Mouse (Mus musculus) frontal cortex, postnatal 10 days (tissue): Measurements from ENCODE around the gene Gbe1.

Experiments used
- DNase-seq, 2 experiments: peaks; one replicate each; pipeline ENCODE4 v3.0.0; 2022; ENCODE audit warnings: low spot score in 2 of 2, mixed read lengths in 1 of 2

Gene Gbe1

GRCm38 (mm10) chr16:70353058-70353457, 39.3 kb downstream of the Gbe1 start:
- DNase-seq = no peak

DNA sequence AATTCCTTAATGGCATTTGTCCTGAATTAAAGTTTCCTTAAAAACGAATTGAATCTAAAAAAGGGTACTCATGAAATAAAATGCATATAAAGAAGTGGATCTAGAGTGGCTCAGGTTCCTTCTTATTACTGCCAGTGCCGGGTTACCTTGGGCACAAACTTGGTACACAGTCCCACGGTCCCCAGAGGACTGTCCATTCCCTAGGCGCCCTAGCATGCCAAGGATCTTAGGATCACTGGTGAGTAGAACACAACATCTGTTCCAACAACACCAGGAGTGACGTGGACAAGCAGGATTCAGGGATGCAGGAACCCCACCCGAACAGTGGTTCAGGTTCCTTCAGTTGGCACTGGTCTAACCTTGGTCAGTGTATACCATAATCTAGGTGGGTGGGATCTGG, 44.6 kb downstream of the Gbe1 start:
- no peak for DNase-seq

- no peak for DNase-seq
Measured at GRCm38 (mm10) chr16:70365229-70365628, 51.5 kb downstream of the Gbe1 start.

DNA sequence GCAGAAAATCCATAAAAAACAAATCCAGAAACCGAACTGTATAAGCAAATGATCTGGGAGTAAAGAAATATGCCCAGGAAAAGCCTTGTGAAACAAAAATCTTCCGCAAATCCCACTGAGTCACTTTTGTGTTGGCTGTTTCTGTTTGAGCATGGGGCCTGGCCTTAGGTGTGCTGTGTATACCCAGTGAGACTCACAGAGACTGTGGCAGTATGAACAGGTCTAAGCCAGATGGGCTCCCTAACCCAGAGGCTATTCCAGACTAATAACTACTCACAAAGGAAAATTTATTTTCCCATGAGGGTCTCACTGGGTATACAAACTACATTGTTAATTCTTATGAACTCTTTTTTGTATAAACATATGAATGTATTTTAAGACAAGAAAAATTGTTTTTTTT, 67.3 kb downstream of the Gbe1 start:
- DNase-seq = no peak

DNA sequence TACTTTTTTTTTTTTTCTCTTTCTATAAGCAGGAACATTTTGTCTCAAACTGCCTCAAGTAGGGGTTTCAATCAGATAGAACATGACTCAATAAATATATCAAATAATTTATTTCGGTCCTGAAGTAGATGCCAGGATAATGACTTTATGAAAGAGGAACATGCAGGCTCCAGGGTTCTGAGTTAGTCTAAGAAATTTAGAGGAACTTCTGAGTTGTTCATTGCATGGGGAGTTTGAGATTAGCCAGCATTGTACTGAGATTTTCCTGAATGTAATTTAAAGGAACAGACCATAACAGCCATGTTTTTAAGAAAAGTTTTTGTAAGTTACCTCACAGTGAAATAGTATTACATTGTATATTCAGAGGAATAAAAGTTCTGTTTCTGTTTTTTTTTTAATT, 71.7 kb downstream of the Gbe1 start:
- DNase-seq = no peak

DNA sequence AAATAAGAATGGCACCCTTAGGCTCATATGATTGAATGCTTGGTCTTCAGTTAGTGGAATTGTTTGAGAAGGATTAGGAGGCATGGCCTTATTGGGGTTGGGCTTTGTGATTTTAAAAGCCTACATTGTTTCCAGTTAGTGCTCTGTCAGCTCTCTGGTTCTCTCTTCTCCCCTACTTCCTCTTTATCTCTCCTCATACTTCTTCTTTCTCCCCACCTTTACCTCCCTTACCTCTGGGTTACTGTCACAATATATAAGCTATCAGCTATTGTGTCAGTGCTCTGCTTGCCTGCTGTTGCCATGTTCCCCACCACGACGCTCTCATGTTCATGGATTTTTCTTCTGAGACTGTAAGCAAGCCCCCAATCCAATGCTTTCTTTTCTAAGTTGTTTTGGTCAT, 73.6 kb downstream of the Gbe1 start:
- no peak for DNase-seq

- no peak for DNase-seq
Measured at GRCm38 (mm10) chr16:70395276-70395675, 81.5 kb downstream of the Gbe1 start.

DNA sequence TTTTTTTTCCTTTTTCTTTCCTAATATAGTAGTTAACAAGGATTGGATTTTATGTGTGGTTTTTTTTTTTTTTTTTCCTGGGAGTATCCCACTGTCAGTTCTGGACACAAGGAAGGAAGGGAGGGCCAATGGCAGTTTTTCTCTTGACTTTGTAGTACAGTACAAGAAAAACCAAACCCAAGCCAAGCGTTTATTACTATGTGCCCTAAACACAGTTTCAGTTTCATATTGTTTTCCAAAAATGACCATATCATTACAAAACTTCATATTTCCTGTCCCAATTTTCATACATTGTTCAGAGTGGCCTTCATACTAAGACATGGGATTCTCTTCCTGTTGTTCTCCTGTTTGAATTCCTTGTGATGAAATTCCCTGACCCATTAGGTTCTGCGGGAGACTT, 94.0 kb downstream of the Gbe1 start:
- DNase-seq = no peak

GRCm38 (mm10) chr16:70421077-70421476, 107.3 kb downstream of the Gbe1 start:
- no peak for DNase-seq

GRCm38 (mm10) chr16:70449520-70449919, 135.8 kb downstream of the Gbe1 start:
- no peak for DNase-seq

DNA sequence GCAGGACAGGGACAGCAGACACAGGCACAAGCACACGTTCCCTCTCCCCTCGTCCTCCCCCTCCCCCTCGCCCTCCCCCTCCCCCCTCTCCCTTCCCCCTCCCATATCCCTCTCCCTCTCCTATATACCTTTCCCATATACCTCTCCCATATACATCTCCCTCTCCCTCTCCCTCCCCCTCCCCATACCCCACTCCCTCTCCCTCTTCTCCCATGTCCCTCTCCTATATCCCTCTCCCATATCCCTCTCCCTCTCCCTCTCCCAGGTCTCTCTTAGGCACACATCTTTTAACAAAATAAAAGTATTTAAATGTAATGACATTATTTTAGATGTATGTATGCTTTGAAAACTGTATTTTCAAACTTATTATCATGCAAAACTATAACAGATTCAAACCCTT, 161.8 kb downstream of the Gbe1 start:
- DNase-seq = no peak

DNA sequence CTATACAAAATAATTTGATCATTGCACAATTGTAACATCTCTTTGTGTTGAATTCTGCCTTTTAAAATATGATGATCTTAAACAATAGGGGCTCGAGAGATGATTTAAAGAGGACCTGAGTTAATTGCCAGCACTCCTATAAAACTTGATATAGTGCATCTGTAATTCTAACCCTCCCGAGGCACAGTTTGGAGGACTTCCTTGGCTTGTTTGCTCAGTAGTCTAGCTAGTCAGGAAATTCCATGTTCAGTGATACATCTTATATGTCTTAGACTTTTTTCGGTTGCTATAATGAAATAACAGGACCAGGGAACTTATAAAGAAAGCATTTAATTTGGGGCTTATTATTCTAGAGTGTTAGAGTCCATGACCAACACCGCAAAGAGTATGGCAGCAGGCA, 162.4 kb downstream of the Gbe1 start:
- DNase-seq = no peak

GRCm38 (mm10) chr16:70480494-70480893, 166.7 kb downstream of the Gbe1 start:
- no peak for DNase-seq

DNA sequence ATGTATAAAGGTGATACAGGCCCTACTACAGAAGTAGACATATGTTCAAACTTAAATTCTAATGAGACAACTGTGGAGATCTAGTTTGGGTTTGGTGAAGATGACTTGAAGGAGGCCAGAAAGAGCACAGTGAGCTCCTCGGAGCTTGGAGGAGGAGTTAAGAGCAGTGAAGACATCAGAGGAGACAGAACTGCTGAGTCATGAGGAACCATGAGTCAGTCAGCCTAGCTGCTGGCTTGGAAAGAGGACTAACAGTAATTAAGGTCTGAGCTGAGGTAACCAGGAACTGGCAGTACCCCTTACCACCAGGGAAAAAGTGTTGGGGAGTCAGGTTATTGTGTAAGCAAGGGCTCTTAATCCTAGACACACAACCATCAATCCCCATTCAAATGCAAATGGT, 192.7 kb downstream of the Gbe1 start:
- no peak for DNase-seq

DNA sequence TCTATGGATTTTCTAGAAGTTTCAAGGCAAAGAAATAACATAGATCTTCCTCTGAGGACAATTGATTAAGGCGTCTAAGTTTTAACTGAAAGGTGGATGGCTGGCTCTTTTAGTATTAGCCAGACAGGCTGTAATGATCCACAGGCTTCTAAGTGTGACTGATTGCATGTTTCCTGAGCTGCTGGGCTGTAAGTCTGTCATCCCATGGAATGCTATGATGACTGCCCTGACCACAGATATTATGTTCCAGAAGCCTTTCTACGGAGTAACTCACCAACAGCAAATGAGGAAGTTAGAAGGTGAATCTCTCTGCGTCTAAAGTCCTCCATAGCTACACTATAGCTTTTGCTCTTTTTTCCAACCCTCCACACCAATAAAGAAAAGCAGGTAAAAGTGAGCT, 197.2 kb downstream of the Gbe1 start:
- DNase-seq = no peak

DNA sequence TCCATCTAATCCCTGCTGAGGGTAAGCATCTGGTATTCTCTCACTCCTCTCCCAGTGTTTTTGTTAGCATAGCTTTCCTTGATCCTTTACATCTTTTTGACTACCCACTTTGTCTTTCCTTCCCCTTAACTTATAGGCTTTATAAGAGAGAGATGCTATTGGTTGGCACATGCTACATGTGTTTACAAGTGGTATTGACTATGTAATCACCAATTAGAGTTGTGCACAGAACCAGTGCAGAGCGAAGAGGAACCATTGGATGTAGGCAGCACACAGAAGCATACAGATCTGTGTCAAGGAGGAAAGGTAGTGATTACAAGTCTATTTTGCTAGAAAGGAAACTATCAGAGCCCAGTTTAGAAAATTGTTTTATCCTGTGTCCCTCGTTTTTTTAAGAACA, 209.1 kb downstream of the Gbe1 start:
- no peak for DNase-seq

GRCm38 (mm10) chr16:70523566-70523965, 209.8 kb downstream of the Gbe1 start:
- DNase-seq = no peak

GRCm38 (mm10) chr16:70524273-70524672, 210.5 kb downstream of the Gbe1 start:
- DNase-seq = no peak

GRCm38 (mm10) chr16:70527224-70527623, 213.5 kb downstream of the Gbe1 start:
- no peak for DNase-seq

- no peak for DNase-seq
Measured at GRCm38 (mm10) chr16:70535224-70535623, 221.5 kb downstream of the Gbe1 start.

- no peak for DNase-seq
Measured at GRCm38 (mm10) chr16:70550835-70551234, 237.1 kb downstream of the Gbe1 start.

DNA sequence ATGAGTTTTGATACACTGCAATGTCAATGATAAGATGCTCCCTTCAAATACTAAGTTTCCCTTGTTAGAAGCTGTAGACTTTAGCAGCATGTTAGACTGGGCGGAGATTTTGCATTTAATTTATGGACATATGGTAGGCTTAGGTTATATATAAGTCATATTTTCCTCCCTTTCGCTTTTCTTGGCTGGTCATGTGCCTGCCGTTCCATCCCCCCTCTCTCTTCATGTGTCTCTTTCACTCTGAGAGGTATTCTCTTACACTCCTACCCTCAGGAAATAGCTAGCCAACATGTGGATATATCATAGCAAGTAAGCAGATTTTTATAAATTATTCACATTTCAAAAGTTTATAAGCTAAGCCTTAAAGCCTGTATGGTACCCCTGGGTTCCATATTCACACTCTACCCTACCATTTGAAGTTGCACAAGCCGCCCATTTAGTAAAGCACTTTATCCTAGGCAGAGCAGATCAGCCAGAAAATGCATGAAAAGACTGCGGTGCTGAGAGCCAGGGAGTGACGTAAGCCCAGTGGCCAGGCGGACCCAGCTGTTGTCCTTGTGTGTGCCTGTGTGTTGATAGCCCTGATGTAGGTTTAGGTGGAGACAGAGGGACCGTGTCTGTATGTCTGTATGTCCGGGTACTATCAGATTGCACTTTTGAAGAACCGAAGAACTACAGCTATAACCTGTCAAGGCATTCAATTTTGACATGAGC, 248.0 kb downstream of the Gbe1 start:
- no peak for DNase-seq

GRCm38 (mm10) chr16:70562574-70562973, 248.8 kb downstream of the Gbe1 start:
- no peak for DNase-seq

DNA sequence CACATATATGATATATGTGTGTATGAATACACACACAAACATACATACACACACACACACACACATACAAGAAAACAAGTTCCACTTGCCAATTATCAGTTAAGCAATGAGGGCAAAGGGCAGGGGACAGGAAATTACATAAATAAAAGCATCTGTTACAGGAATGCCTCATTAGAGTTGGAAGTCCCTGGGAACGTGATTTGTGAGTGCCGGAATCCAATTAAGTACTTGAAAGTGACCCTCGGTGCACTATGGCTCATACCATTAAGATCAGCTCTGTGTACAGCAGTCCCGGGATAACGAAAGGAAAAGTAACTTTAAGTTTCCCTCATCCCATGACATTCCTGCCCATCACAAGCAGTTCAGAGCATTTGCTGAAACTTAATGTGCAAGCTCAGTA, 249.7 kb downstream of the Gbe1 start:
- DNase-seq = no peak
